Mouse (Mus musculus) liver, adult (tissue): ENCODE data around the gene Vps52.

ENCODE experiments used
- GATA4 ChIP-seq: IDR thresholded peaks from 2 replicates; pipeline ENCODE4 v1.6.1; 2014; ENCODE audit warnings: mild to moderate bottlenecking, low read length; ENCODE audit not compliant: insufficient replicate concordance

Vps52 gene

DNA sequence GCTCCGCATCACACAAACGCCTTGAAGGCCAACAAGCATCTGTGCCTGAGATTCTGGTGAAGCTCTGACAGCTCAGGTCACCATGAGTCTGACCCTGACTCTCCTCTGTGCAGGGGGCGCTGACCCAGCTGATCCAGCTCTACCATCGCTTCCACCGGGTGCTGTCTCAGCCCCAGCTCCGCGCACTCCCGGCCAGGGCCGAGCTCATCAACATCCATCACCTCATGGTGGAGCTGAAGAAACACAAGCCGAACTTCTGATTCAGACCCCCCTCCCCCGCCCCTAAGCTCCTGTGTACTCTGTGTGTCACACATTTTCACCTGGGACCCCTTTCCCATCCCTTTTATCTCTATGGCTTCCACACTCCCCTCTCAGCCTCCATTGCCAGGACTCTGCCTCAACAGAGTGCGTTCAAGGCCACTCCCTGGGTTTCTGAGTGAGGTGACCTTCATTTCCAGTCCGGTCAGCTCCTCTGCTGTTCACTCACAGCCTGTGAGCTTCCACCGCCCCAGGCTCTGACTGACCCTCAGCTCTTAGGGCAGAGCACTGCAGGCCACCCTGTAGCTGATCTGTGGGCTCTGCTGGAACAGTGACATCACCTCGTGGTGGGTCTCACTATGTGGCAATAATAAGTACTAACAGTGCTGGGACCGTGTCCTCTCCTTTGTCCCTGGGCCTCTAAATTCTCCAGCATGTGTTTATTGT lies 10.4 kb downstream of the Vps52 start:
- no peak for TF ChIP-seq GATA4

DNA sequence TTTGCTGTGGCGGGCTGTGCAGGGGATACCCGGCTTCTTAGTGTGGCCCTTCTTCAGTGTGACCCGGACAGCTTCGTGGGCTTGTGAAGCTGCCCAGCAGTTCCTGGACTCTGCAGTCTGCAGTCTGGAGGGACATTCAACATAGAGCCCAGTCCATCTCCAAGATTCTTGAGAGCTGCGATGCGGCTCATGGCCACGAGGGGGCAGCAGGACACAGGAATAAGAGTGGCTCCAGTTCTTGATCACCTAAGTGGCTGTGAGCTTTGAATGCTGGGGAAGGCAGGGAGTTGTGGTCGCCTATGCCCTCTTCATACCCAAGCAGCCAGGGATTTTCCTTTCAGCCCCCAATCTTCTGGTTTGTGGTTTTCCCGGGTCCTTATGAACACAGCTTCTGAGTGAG lies 12.9 kb downstream of the Vps52 start:
- no peak for TF ChIP-seq GATA4

DNA sequence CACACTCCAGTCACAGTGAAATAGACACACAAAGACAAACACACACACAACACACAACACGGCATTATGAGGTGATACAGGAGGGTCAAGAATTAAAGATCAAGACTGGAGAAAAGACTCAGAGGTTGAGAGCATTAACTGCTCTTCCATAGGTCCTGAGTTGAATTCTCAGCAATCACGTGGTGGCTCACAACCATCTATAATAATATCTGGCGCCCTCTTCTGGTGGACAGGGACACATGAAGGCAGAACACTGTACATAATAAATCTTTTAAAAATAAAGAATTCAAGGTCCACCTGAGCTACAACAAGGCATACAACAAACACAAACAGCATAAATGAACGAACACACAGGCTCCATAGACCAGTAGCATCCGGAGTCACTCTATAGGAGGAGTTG lies 13.3 kb downstream of the Vps52 start:
- no peak for TF ChIP-seq GATA4

DNA sequence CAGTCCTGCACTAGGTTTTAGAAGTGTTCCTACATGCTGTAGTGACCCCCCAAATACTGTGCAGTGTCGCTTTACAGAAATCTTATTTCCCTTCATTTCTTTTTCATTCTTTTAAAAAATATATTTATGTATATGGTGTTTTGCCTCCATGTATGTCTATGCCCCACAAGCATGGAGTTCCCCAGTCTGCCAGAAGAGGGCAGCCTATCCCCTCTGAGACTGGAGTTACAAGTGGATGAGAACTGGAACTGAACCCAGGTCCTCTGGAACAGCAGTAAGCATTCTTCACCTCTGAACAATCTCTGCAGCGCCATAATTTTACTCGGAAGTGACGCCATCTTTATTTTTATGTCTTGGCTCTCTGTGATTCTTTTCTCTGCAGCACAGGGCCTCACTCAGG lies 13.8 kb downstream of the Vps52 start:
- no peak for TF ChIP-seq GATA4

DNA sequence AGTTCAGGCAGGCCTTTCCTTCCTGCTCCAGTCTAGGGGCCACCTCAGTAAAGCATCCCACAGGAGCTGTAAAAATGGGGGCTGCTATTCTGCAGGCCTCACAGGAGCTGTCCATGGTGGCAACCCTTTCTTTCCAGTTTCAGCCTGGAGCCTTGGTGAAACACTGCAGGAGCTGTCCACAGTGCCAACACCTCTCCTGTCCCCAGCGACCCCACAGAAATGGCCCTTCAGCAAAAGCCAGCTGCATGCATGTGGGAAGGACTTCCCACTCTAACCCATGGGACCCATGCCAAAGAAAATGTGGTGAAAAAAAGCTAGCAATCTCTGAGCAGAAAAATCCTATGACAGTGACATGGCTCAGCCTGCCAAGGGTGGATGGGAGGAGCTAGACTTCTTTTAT lies 17.1 kb downstream of the Vps52 start:
- TF ChIP-seq GATA4: no peak

DNA sequence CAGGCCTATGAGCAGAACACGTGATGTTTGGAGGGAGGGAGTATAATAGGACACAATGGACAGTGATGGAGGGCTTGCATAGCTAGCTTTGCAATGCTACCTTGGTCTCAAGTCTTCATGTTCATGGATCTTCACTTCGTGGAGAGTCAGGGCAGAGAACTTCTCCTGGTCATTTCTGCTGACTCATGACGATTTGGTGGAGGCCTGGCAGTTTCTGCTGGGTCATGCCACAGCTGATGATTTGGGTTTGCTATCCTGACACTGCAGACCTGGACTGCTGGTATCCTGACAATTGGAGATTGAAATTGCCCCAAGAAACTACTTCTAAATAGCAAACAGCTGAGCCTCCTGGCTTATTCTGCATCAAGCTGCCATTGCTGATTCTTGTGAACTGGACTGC lies 18.0 kb downstream of the Vps52 start:
- no peak for TF ChIP-seq GATA4

DNA sequence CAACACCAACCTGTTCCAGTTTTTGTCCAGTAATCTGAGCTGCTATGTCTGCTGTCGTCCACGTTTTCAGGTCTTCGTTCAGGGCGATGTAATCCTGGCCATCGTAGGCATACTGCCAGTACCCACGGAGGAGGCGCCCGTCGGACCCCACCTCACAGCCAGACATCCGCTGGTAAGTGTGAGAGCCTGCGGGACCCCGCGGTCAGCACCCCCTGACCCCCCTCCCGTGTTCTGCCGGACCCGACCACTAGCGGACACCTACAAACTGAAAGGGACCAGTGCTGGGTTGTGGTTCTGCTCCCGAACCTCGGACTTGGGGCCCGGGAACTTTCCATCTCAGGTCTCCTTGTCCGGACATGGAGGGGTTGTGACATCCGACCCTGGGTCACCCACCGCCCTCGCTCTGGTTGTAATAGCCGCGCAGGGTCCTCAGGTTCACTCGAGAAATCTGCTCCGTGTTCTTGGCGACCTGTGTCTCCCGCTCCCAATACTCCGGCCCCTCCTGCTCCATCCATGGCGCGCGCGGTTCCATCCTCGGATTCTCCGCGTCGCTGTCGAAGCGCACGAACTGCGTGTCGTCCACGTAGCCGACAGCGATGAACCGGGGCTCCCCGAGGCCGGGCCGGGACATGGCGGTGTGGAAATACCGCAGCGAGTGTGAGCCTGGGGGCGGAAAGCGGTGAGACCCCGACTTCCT lies 22.4 kb downstream of the Vps52 start:
- TF ChIP-seq GATA4: no peak

DNA sequence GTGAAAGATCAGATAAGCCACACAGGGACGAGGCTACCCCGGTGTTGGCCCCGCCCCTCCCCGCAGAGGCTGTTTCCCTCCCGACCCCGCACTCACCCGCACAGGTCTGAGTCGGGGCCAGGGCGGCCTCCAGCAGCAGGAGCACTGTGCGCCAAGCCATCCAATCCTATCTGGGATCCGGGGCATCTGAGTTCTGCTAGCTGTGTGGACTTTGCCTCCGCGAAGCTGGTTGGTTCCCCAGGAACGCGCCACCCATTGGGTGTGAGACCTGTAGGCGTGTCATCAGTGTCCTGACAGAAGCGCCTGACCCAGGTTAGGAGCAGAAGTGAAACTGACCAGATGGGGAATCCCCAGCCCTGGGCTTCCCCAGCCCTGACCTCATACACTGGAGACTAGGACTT lies 23.0 kb downstream of the Vps52 start:
- peak; percentile 68; the same call in 1 of the 2 replicates for TF ChIP-seq GATA4

DNA sequence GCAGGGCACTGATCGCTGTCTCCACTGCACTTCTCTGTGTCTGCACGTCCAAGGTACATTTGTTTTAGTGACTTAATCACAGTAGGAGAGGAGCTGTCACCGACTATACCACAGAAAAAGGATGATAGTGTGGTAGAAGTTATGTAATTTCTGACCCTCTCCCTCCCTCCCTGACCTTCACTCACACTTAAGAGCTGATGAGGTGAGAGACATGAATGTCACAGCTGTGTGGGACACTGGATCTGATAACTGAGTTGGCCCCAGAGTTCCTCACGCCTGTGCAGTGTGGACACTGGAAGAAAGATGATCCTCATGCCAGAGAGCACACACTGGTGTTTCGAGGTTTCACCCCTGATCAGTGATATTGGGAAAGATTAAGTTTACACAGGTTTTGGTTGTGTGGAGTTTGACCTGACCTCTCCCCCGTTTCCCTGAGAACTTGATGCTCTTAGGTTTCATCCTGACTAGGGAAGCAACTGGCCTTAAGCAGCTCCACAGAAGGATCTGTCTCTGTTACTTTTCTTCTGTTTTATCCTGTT lies 24.0 kb downstream of the Vps52 start:
- TF ChIP-seq GATA4: peak; percentile 97

DNA sequence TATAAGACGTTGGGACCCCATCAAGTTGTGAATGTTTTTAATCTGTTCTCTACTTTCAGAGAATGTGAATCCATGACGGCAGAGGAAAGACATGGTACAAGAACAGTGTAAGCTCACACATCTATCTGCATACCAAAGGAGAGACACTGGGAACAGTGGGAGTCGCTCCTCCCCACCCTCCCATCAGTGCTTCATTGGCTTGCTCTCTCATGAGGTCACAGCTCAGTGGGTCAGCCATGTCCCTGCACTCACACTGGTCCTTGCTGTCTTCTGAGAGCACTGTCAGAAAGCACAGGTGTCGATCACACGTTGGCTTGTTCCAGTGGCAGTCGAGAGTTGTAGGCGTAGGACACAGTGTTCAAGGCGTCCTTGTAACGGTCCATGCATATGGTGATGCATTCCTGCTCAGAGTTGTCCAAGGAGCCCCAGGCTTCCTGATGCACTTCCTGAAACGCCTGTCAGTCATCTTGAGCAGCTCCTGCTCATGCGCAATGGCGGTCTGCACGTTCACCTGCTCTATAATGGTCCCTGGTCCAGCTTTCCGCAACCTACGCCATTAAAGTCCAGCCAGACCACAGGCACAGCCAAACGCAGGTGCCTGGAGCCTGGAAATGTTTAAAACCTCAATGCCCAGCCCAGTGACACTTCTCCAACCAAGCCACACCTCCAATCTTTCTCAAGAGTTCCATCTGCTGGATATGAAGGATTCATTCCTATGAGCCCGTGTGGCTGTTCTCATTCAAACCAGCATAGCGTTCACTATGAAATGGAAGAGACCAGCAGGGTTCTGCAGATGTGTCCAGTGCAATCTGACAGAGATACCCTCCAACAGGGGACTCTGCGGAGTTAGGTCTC lies 24.8 kb downstream of the Vps52 start:
- TF ChIP-seq GATA4: no peak

DNA sequence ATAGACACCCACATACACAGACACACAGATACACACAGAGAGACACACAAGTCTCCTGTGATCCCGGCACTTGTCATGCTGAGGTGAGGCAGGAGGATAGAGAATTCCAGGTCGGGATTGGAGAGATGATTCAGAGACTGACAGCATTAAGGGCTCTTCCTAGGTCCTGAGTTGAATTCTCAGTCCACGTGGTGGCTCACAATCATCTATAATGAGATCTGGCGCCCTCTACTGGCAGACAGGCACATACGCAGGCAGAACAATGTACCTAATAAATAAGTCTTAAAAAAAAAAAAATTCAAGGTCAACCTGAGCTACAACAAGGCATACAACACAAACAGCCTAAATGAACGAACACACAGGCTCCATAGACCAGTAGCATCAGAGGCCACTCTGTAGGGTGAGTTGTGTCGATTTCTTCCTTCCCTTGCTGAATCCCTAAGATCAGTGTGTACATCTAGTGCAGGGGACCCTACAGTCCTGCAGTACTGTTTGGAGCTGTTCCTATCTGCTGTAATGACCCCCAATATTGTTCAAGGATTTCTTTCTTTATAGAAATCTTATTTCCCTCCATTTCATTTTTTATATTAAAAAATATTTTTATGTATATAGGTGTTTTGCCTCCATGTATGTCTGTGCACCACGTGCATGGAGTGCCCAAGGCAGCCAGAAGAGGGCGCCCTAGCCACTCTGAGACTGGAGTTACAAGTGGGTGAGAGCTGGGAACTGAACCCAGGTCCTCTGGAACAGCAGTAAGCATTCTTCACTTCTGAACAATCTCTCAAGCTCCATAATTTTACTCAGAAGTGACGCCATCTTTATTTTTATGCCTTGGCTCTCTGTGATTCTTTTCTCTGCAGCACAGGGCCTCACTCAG lies 36.4 kb downstream of the Vps52 start:
- no peak for TF ChIP-seq GATA4

DNA sequence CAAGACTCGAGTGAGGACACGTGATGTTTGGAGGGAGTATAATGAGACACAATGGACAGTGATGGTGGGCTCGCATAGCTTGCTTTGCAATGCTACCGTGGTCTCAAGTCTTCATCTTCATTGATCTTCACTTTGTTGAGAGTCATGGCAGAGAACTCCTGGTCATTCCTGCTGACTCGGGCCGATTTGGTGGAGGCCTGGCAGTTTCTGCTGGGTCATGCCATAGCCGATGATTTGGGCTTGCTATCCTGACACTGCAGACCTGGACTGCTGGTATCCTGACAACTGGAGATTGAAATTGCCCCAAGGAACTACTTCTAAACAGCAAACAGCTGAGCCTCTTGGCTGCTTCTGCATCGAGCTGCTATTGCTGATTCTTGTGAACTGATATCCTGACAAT lies 39.3 kb downstream of the Vps52 start:
- TF ChIP-seq GATA4: no peak

DNA sequence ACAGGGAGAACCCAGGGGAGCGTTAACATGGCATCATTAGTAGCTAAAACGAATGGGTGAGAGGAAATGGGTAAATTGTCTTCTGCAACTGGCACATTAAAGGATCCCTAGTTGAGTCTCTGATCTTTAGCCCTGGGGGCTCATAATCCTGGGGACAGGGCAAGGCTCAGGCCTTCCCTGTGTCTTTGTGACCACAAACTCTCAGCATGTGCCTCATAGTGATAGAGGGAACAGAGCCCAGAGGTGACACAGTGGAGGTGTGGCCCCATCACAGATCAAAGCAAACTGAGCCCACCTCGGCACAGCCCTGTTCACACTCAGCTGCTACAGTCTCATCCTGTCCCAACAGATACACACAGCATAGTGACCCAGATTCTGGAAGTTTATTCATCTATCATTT lies 40.0 kb downstream of the Vps52 start:
- no peak for TF ChIP-seq GATA4

DNA sequence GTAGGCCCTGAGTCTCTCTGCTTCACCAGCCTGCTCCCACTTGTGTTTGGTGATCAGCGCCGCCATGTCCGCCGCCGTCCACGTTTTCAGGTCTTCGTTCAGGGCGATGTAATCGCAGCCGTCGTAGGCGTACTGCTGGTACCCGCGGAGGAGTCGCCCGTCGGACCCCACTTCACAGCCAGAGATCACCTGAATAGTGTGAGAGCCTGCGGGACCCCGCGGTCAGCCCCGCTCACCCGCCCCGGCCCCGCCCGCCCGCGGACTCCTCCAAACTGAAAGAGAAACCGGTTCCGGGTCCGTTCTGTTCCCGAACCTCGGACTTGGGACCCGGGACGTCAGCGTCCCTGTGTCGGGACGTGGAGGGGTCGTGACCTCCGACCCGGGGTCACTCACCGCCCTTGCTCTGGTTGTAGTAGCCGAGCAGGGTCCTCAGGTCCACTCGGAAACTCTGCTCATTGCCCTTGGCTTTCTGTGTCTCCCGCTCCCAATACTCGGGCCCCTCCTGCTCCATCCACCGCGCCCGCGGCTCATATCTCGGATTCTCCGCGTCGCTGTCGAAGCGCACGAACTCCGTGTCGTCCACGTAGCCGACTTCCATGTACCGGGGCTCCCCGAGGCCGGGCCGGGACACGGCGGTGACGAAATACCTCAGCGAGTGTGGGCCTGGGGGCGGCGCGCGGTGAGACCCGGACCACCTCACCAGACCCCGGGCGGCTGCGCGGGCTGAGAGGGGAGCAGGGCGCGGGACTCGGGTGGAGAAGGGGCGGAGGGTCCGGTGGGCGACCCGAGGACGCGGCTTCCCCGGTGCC lies 43.9 kb downstream of the Vps52 start:
- no peak for TF ChIP-seq GATA4

DNA sequence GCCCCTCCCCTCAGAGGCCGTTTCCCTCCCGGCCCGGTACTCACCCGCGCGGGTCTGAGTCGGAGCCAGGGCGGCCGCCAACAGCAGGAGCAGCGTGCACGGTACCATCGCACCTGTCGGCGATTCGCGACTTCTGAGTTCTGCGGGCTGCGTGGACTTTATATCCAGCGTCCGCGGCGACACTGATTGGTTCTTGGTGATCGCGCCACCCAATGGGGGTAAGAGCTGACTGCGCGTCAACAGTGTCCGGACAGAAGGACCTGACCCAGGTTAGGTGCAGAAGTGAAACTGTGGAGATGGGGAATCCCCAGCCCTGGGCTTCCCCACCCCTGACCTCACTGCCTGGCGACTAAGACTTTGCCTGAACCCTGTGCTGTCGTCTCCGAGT lies 44.5 kb downstream of the Vps52 start, which contains the start of gene H2-K1:
Gene H2-K1 (minus strand): TSS at position 198 of the 388 bp plus-strand sequence.
- TF ChIP-seq GATA4: peak; percentile 34; the same call in 1 of the 2 replicates
